In genomic region chr9:116389781-116390180, GRCm38 (mm10) we compare ENCODE assay signal across 12 mouse cellular contexts.
DNase-seq lines count a peak whose midpoint lies in the region; ATAC-seq and TF ChIP-seq lines count a peak whose summit lies in the region.
"Had no signal": no experiment of that assay in that cellular context is flagged by ENCODE, and none has a peak within 500 bp of the region (broad histone marks: within the 10 kb centered on the region; RNA-seq: fewer than 3 reads in every experiment).

No protein-coding gene starts in this region.

- TF ChIP-seq CTCF in layer of hippocampus, adult 2 months (conservative IDR thresholded peaks at IDR 0.05): peak; percentile 69

- no peak for DNase-seq in layer of hippocampus, adult 2 months (ENCODE audit: low spot score in 2 of 2)
- no peak for DNase-seq in layer of hippocampus, adult 9-10 months (ENCODE audit: low spot score)
- DNase-seq in B cell, adult 2 months: peak; percentile 43 to 47
- peak; percentile 36 for DNase-seq in ES-CJ7 (ENCODE audit: low read depth, low spot score)
- no peak for DNase-seq in T-cell, adult 2 months (ENCODE audit: low spot score)
- no peak for DNase-seq in adrenal gland, adult 18-20 months (ENCODE audit: low spot score in 2 of 2)
- DNase-seq: adrenal gland, postnatal 14 days; cerebellum, adult 18-20 months; kidney, adult 8-10 months; left cerebral cortex, postnatal 4 days; right cerebral cortex, postnatal 4 days had no signal

- H3K4me3 ChIP-seq in layer of hippocampus, adult 2 months: no peak overlapping the region

- H3K27ac ChIP-seq in layer of hippocampus, adult 2 months: no peak overlapping the region

- peak; percentile 54 for ATAC-seq in megakaryocyte progenitor cell, adult 5-6 weeks (replicated peaks; ENCODE audit: poor library complexity)

Comparison
In these comparisons a context has a peak if more than half of its experiments do, and no peak if none do; other contexts are left out.
1. DNase-seq: peak in B cell, adult 2 months (2 of 2) and ES-CJ7 (single experiment); none in layer of hippocampus, adult 2 months (0 of 2), layer of hippocampus, adult 9-10 months (single experiment), T-cell, adult 2 months (single experiment) and adrenal gland, adult 18-20 months (0 of 2).